Mouse (Mus musculus): Measurements from ENCODE around the gene Robo3. TPM values are rescaled to one million over a fixed set of nuclear protein-coding genes. Genes with fewer than 3 reads are reported as not detected.

Robo3 gene
- total and polyA plus RNA-seq, 3 experiments, result 0.24 to 0.27 TPM; not detected in 1

- DNase-seq (ENCODE audit: low spot score) (no peak), ATAC-seq (ENCODE audit: extremely low read depth, insufficient number of reproducible peaks, low FRiP score, poor library complexity, severe bottlenecking) (no peak)
- no peaks in the 10 kb centered on the region for H3K36me3 ChIP-seq (replicated peaks)
- TF ChIP-seq CTCF (IDR thresholded peaks at IDR 0.05; ENCODE audit: low read depth, low read length), result no peak
- no peak for TF ChIP-seq GATA1 (IDR thresholded peaks at IDR 0.05; ENCODE audit: borderline replicate concordance, low read length)
- TF ChIP-seq POLR2AphosphoS5 (IDR thresholded peaks at IDR 0.05; ENCODE audit: insufficient replicate concordance, low read depth, low read length), result no peak
- TF ChIP-seq TAL1 (conservative IDR thresholded peaks at IDR 0.05; ENCODE audit: low read depth, low read length), result no peak
- no peak for TF ChIP-seq GATA2 (IDR thresholded peaks at IDR 0.05; ENCODE audit: borderline replicate concordance, low read depth, low read length)
- peaks cover 56% of the 10 kb centered on the region for H3K27me3 ChIP-seq (ENCODE audit: insufficient read depth, low read length)
- H3K9me3 ChIP-seq (replicated peaks), result no peaks in the 10 kb centered on the region
- H3K4me3 ChIP-seq (ENCODE audit: low read depth, low read length), result no peak overlapping the region
- 0 out of 2 replicates have a peak, but pooled peaks cover 5% of the 10 kb centered on the region for H3K4me1 ChIP-seq (ENCODE audit: insufficient read depth, low read depth, low read length)
These were observed 21.0 kb upstream of the Robo3 start for GRCm38 (mm10) chr9:37454011-37454492.

GRCm38 (mm10) chr9:37453328-37453727 lies 20.3 kb upstream of the Robo3 start:
- no peaks in the 10 kb centered on the region for H3K9me3 ChIP-seq (replicated peaks)
- no peak for TF ChIP-seq GATA2 (IDR thresholded peaks at IDR 0.05; ENCODE audit: borderline replicate concordance, low read depth, low read length)
- no peak for TF ChIP-seq GATA1 (IDR thresholded peaks at IDR 0.05; ENCODE audit: borderline replicate concordance, low read length)
- no peak for TF ChIP-seq POLR2AphosphoS5 (IDR thresholded peaks at IDR 0.05; ENCODE audit: insufficient replicate concordance, low read depth, low read length)
- 0 out of 2 replicates have a peak, but pooled peaks cover 5% of the 10 kb centered on the region for H3K4me1 ChIP-seq (ENCODE audit: insufficient read depth, low read depth, low read length)
- no peaks in the 10 kb centered on the region for H3K36me3 ChIP-seq (replicated peaks)
- ATAC-seq (ENCODE audit: extremely low read depth, insufficient number of reproducible peaks, low FRiP score, poor library complexity, severe bottlenecking), result no peak
- H3K4me3 ChIP-seq (ENCODE audit: low read depth, low read length), result no peak overlapping the region
- H3K27me3 ChIP-seq (ENCODE audit: insufficient read depth, low read length), result peaks cover 55% of the 10 kb centered on the region
- DNase-seq (ENCODE audit: low spot score), result no peak

GRCm38 (mm10) chr9:37452401-37452800 lies 19.4 kb upstream of the Robo3 start:
- no peak overlapping the region for H3K4me3 ChIP-seq (ENCODE audit: low read depth, low read length)
- TF ChIP-seq GATA2 (IDR thresholded peaks at IDR 0.05; ENCODE audit: borderline replicate concordance, low read depth, low read length), result no peak
- TF ChIP-seq GATA1 (IDR thresholded peaks at IDR 0.05; ENCODE audit: borderline replicate concordance, low read length), result no peak
- TF ChIP-seq TAL1 (conservative IDR thresholded peaks at IDR 0.05; ENCODE audit: low read depth, low read length), result no peak
- TF ChIP-seq POLR2AphosphoS5 (IDR thresholded peaks at IDR 0.05; ENCODE audit: insufficient replicate concordance, low read depth, low read length), result no peak
- no peak for TF ChIP-seq CTCF (IDR thresholded peaks at IDR 0.05; ENCODE audit: low read depth, low read length)
- peaks cover 50% of the 10 kb centered on the region for H3K27me3 ChIP-seq (ENCODE audit: insufficient read depth, low read length)
- ATAC-seq (ENCODE audit: extremely low read depth, insufficient number of reproducible peaks, low FRiP score, poor library complexity, severe bottlenecking) (no peak), DNase-seq (ENCODE audit: low spot score) (no peak)
- H3K4me1 ChIP-seq (ENCODE audit: insufficient read depth, low read depth, low read length), result 0 out of 2 replicates have a peak, but pooled peaks cover 5% of the 10 kb centered on the region
- H3K9me3 ChIP-seq (replicated peaks), result no peaks in the 10 kb centered on the region
- no peaks in the 10 kb centered on the region for H3K36me3 ChIP-seq (replicated peaks)

GRCm38 (mm10) chr9:37437772-37438735 lies 5.0 kb upstream of the Robo3 start:
- TF ChIP-seq CTCF (IDR thresholded peaks at IDR 0.05; ENCODE audit: low read depth, low read length) (no peak), TAL1 (conservative IDR thresholded peaks at IDR 0.05; ENCODE audit: low read depth, low read length) (no peak), GATA2 (IDR thresholded peaks at IDR 0.05; ENCODE audit: borderline replicate concordance, low read depth, low read length) (no peak), GATA1 (IDR thresholded peaks at IDR 0.05; ENCODE audit: borderline replicate concordance, low read length) (no peak), POLR2AphosphoS5 (IDR thresholded peaks at IDR 0.05; ENCODE audit: insufficient replicate concordance, low read depth, low read length) (no peak)
- ATAC-seq (ENCODE audit: extremely low read depth, insufficient number of reproducible peaks, low FRiP score, poor library complexity, severe bottlenecking) (no peak), DNase-seq (ENCODE audit: low spot score) (no peak)
- Histone ChIP-seq H3K36me3 (replicated peaks) (no peaks in the 10 kb centered on the region), H3K27me3 (ENCODE audit: insufficient read depth, low read length) (peaks cover 19% of the 10 kb centered on the region), H3K4me3 (ENCODE audit: low read depth, low read length) (no peak overlapping the region), H3K4me1 (ENCODE audit: insufficient read depth, low read depth, low read length) (no peaks in the 10 kb centered on the region), H3K9me3 (replicated peaks) (no peaks in the 10 kb centered on the region)

- H3K27me3 ChIP-seq (ENCODE audit: insufficient read depth, low read length), result peaks cover 38% of the 10 kb centered on the region
- TF ChIP-seq GATA2 (IDR thresholded peaks at IDR 0.05; ENCODE audit: borderline replicate concordance, low read depth, low read length) (no peak), GATA1 (IDR thresholded peaks at IDR 0.05; ENCODE audit: borderline replicate concordance, low read length) (no peak), POLR2AphosphoS5 (IDR thresholded peaks at IDR 0.05; ENCODE audit: insufficient replicate concordance, low read depth, low read length) (no peak), CTCF (IDR thresholded peaks at IDR 0.05; ENCODE audit: low read depth, low read length) (no peak), TAL1 (conservative IDR thresholded peaks at IDR 0.05; ENCODE audit: low read depth, low read length) (no peak)
- H3K9me3 ChIP-seq (replicated peaks), result no peaks in the 10 kb centered on the region
- no peak for DNase-seq (ENCODE audit: low spot score)
- H3K36me3 ChIP-seq (replicated peaks), result no peaks in the 10 kb centered on the region
- H3K4me1 ChIP-seq (ENCODE audit: insufficient read depth, low read depth, low read length), result peaks cover 3% of the 10 kb centered on the region; the same call in 1 of the 2 replicates
- no peak overlapping the region for H3K4me3 ChIP-seq (ENCODE audit: low read depth, low read length)
- ATAC-seq (ENCODE audit: extremely low read depth, insufficient number of reproducible peaks, low FRiP score, poor library complexity, severe bottlenecking), result no peak
These were observed 2.6 kb upstream of the Robo3 start for GRCm38 (mm10) chr9:37435616-37436015.

- no peak for ATAC-seq (ENCODE audit: extremely low read depth, insufficient number of reproducible peaks, low FRiP score, poor library complexity, severe bottlenecking)
- no peak for DNase-seq (ENCODE audit: low spot score)
- TF ChIP-seq GATA2 (IDR thresholded peaks at IDR 0.05; ENCODE audit: borderline replicate concordance, low read depth, low read length) (no peak), CTCF (IDR thresholded peaks at IDR 0.05; ENCODE audit: low read depth, low read length) (no peak), TAL1 (conservative IDR thresholded peaks at IDR 0.05; ENCODE audit: low read depth, low read length) (no peak), POLR2AphosphoS5 (IDR thresholded peaks at IDR 0.05; ENCODE audit: insufficient replicate concordance, low read depth, low read length) (no peak), GATA1 (IDR thresholded peaks at IDR 0.05; ENCODE audit: borderline replicate concordance, low read length) (no peak)
- peaks cover 6% of the 10 kb centered on the region; the same call in 1 of the 2 replicates for H3K4me1 ChIP-seq (ENCODE audit: insufficient read depth, low read depth, low read length)
- H3K9me3 ChIP-seq (replicated peaks), result no peaks in the 10 kb centered on the region
- no peak overlapping the region for H3K4me3 ChIP-seq (ENCODE audit: low read depth, low read length)
- H3K36me3 ChIP-seq (replicated peaks), result no peaks in the 10 kb centered on the region
- peaks cover 38% of the 10 kb centered on the region for H3K27me3 ChIP-seq (ENCODE audit: insufficient read depth, low read length)
These were observed 1.9 kb upstream of the Robo3 start for GRCm38 (mm10) chr9:37434932-37435331.

All from G1E (cell line).